Mouse (Mus musculus) adrenal gland (tissue): Measurements from ENCODE around the gene Ank.
"Not testable (repeated sequence)": the region's sequence is repeated elsewhere in the genome, so short reads cannot be mapped to it uniquely, and the experiment has no call there.

Experiments
- intact Hi-C: fragments of 180-260 bp; cut with DNase I; formaldehyde crosslinking; loops from one replicate; pipeline ENCODE4 v1.15.1; 2025
- long read RNA-seq, 2 experiments: library from polyadenylated mRNA; unstranded; transcript quantifications; one replicate each; pipeline ENCODE4 v2.0.0; 2020; ENCODE audit warnings: borderline replicate concordance in 1 of 2; ENCODE audit not compliant: insufficient replicate concordance in 1 of 2

Ank gene
- long read RNA-seq, experiment 1, partial matches to known transcripts = 2 of 12 reads
- long read RNA-seq, experiment 1, other reads (novel, unspliced or antisense) = 5 of 12 reads
- long read RNA-seq, experiment 2, partial matches to known transcripts = 2 of 11 reads
- long read RNA-seq, experiment 2, other reads (novel, unspliced or antisense) = 5 of 11 reads

DNA sequence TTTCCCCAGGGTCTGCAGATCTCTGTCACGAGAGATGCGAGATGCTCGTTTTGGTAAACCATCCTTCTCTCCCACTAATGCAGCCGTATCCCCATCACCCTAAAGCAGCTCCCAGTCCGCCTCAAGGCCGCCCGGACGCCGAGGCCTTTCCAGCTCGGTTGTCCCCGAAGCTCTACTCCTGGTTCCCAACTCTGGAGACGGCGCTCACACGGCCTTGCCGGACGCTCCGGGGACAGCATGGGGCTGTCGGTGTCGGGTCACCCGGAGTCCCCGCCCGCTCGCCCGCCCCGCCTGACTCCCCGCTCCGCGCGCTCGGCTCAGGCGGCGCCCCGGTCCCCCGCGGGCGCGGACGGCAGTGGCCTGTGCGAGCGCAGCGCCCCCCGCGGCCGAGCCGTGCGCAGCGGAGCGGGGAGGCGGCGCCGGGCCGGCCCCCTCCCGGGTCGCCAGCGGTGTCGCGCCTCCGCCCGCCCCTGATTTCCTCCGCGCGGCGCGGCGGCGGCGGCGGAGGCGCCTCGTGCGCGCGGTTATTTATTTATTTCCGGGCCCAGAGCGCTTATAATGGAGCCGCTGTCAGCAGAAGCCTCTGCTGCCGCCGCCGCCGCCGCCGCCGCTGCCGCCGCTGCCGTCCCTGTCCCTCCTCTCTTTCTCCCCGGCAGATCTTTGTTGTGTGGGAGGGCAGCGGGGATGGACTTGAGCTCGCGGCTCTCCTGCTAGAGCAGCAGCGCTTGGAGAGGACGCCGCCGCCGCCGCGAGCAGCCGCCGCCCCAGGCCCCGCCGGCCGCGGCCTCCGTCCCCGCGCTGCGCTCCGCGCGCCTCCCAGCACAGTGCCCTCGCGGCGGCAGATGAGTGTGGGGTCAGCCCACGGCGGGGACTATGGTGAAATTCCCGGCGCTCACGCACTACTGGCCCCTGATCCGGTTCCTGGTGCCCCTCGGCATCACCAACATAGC, at the start of gene Ank:
Gene Ank (plus strand): TSS at position 547 of the 950 bp plus-strand sequence.
- intact Hi-C loops = loop anchor here (5.0 kb wide), 2 partner anchors 116 to 139 kb away; no protein-coding TSS in a partner anchor

GRCm38 (mm10) chr15:27418566-27419331, 47.7 kb upstream of the Ank start:
- intact Hi-C loops = no loop called here

- intact Hi-C loops = no loop called here
These were observed 44.9 kb upstream of the Ank start for GRCm38 (mm10) chr15:27421531-27421930.

DNA sequence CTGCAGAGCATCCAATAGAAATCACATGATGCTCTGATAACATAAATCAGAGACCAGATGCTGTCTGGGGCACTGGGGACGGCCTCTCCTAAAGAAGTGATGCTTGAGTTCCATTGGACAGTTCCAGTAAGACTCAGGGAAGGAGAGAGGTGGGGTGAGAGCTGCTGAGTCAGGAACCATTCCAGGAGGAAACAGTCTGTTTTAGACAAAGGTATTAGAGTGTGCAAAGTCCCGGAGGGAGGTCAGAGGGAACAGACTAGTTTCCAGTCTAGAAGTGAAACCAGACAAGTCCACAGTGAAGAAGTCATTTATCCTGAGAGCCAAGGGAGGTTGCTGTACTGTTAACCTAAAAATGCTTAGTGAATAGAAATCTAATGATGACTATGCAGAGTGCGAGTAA, 38.9 kb upstream of the Ank start:
- intact Hi-C loops = no loop called here

DNA sequence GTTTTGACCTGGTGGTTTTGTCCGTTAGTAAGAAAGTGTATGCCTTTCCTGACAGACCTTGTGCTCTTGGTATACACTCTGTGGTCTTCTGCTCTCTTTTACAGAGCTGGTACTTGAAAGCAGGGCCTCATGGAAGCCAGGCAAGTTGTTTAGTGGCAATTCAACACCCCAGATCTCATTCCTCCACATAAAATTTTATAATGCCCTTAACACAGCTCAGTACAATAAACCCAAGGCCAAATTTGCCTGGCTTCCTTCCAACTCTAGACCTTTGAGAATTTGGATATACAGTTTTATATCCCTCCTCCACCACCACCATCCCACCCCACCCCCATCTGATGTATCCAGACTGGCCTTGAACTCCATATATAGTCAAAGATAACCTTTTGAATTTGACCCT, 36.2 kb upstream of the Ank start:
- intact Hi-C loops = loop anchor here (10.0 kb wide), 1 partner anchor 275 kb away; no protein-coding TSS in a partner anchor

DNA sequence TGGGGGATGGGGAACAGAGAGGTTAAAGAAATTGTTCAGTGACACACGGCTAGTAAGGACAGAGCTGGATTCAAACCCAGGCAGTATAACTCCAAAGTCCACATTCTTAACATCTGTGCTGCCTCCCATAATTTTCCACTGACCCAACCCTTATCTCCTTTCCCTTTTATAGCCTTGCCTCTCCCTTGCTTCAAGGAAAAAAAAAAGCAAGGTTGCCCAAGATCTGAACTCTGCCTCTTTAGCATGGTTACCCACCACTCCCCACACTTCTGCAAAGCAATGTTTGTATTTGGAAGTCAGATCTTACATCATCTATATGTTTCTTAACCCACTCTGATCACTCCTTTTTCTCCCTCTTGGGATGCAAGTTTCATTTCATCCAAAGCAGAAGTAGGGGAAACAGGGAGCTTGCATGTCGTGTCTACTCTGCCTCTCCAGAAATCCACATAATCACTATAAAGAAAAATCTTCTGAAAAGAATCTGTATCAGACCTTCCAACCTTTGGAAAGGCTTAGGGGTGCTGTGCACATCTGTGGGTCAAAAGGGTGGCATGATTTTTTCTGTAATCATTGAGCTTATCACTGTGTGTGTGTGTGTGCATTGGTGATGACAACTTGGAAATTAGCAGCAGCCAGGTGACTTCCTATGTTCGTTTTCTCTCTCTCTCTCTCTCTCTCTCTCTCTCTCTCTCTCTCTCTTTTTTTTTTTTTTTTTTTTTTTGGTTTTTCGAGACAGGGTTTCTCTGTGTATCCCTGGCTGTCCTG, 33.4 kb upstream of the Ank start:
- intact Hi-C loops = loop anchor here (10.0 kb wide), 1 partner anchor 272 kb away; no protein-coding TSS in a partner anchor

- intact Hi-C loops = loop anchor here (10.0 kb wide), 1 partner anchor 269 kb away; no protein-coding TSS in a partner anchor
These were observed 31.1 kb upstream of the Ank start for GRCm38 (mm10) chr15:27435409-27435808.

DNA sequence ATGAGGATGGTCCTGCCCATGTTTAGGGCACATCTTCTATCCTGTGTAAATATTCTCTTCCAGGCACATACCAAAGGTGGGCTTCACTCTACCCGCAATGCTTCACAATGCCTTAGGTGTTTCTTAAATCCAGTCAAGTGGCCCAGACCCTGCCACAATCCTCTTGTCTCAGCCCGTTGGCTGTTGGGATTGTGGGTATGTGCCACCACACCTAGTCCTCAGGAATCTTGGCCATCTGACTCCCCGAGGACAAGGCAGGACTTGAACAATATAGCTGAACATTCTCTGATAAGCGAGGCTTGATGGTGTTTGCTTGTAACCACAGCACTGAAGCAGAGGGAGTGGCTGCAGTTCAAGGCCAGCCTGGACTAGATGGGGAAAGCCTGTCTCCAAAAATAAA, 30.3 kb upstream of the Ank start:
- intact Hi-C loops = loop anchor here (10.0 kb wide), 1 partner anchor 269 kb away; no protein-coding TSS in a partner anchor

GRCm38 (mm10) chr15:27441053-27441452, 25.4 kb upstream of the Ank start:
- intact Hi-C loops = no loop called here

DNA sequence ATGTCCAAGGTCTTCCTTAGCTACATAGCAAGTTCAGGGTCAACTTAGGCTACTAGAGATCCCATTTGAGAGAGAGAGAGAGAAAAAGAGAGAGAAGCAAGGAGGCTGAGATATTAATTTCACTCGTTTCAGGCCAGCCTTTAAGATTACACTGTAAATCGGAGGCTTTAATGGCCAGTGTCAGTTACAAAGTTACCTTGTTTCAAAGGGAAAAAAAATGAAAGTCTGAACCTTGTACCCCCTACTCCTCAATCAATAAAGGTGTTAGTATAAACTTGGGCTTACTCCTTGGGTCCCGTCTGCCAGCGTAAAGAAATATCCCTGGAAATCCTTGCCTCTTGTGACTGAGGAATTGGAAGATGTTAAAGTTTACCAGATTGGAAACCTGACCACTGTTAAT, 24.9 kb upstream of the Ank start:
- intact Hi-C loops = no loop called here

DNA sequence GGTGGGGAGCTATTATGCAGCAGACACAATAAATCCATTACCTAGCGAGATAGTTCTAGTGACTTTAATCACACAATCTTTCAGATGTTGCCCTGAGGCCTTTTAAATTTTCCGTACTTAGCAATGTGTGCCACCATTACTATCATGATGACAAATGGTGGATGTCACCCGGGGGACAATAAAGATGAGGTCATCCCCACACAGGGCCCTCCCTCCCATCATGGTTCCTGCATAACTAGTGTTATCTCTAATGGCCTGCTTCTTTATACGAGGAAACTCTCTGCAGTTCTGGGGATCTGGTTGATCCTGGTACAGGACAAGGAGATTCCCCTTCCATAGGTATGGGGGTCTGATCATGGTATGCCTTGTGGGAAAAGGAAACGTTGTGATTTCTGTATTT, 24.5 kb upstream of the Ank start:
- intact Hi-C loops = no loop called here

DNA sequence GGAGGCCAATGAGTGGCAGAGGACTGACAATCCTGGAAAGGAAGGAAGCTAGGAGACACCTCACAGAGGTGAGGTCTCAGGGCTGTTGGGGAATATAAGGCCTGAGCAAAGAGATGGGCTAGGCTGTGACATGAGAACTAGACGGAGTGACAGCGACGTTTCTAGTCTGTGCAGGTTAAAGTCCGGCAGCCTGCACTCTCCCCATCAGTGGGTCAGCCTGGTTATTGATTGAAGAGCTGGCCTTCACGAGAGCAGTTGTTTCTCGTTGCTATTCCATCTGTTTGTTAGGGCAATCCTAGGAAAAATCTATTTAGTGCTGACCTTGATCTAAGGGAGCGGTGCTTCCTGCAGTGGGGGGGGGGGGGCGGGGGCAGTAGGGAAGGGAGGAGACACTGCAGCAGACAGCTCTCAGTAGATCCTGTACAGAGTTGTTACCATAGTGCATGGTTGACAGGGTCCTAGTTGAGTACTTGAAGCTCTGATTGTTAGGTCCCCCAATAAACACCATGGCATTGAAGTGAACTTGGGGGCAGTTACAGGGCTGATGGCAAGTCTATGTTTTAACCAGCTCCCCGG, 21.6 kb upstream of the Ank start:
- intact Hi-C loops = no loop called here

GRCm38 (mm10) chr15:27450689-27451088, 15.8 kb upstream of the Ank start:
- intact Hi-C loops = no loop called here

- intact Hi-C loops = no loop called here
These were observed 14.7 kb upstream of the Ank start for GRCm38 (mm10) chr15:27451760-27452159.

DNA sequence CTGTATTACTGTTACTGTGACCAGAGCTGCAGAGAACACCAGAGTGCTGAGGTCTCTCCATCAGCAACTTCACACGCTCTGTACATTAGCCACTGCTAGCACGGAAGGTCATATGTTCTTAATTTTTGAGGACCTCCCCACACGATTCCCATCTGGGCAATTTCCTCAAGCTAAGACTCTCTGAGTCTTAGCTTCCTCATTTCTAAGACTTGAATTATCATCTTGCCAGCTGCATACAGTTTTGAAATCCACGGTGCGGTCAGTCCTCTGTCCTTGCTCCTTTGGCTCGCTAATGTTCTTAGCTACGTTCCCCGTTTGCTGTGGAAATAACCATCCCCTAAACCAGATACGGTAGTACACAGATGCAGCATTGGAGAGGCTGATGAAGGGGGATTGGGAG, 14.0 kb upstream of the Ank start:
- intact Hi-C loops = no loop called here

DNA sequence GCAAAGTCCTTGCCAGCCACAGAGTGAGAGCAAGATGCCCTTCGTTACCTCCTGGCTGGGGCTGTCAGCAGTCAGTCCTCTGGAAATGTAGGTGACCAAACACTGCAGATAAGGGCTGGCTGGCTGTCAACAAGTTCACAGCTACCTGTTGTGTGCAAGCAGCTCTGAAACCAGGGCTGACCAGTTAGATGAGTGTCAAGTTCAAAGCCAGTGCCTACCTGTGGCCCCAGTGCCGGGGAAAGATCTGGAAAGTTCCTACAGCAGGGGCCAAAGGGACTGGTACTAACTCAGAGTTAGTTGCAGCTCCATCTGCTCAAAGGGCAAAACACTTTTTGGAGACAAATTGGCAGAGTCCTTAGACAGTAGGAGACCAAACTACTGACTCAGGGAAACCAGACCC, 9.5 kb upstream of the Ank start:
- intact Hi-C loops = no loop called here

DNA sequence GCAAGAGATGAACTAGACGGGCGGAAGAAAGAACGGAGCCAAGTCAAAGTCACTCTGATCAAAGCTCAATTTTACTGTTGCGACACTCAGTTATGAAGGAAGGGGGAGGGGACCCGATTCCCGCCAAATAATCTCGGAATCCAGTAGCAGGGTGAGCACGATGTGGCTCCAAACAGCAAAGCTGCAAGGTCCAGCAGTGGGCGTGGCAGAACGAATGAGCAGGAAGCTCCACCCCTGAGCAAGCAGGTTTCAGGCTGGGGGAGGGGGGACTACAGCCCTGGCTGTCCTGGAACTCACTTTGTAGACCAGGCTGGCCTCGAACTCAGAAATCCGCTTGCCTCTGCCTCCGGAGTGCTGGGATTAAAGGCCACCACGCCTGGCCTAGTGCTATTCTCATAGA, 6.7 kb upstream of the Ank start:
- intact Hi-C loops = not testable (repeated sequence)

- intact Hi-C loops = no loop called here
These were observed 4.9 kb upstream of the Ank start for GRCm38 (mm10) chr15:27461336-27462245.

DNA sequence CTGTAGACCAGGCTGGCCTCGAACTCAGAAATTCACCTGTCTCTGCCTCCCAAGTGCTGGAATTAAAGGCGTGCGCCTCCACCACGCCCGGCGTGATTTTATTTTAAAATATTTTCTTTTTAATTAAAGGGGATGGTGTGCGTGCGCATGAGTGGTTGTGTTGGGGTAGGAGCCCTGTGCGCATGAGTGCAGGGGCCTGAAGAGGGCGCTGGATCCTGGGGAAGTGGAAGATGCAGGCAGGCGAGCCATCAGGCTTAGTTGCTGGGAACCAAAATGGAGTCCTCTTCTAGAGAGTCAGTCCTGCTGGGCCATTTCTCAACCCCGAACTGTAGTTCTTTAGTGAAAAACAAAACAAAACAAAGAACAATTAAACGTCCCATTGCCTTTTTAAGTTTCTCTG, 2.6 kb upstream of the Ank start:
- intact Hi-C loops = no loop called here
